Comparison of ENCODE assay signal across 8 mouse cellular contexts in the genomic region with DNA sequence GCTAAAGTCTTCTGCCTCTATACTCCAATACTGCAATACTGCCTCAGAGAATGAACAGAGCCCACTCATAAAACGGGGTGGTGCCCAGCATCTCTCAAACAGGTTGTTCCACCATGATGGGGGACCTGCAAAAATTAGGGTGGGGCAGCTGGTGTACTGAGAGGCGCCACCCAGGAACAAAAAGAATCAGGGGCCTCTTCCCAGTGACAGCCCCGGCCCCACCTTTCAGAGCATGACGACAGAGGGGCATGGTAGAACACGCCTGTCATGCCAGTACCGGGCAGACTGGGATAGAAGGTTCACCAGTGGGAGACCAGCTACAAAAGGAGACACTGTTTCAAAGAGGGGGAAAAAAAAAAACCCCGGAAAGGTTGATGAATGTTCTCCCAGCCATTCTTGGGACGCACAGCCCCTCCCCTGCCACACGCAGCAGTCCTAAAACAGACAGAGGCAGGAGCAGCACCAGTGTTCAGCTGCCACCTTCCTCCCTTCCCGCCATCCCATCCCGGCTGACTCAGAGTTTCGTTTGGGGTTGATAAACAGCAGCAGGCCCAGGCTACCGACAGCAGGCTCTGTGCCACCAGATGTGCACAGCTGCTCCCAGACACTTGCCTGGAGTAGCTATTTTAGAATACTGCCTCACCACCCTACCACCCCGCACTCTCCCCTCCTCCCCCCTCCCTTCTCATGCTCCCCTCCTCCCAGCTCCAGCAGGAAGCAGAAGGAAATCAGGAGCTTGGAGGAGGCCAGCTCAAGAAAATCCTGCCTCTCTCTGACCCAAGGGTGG. TPM values are rescaled to one million over a fixed set of nuclear protein-coding genes. Genes with fewer than 3 reads are reported as not detected.
DNase-seq lines count a peak whose midpoint lies in the region; TF ChIP-seq lines count a peak whose summit lies in the region.

No protein-coding gene starts in this region.

- no peak overlapping the region for H3K9ac ChIP-seq in CH12.LX (ENCODE audit: insufficient read depth, low read depth)

- peak; percentile 41 for DNase-seq in adrenal gland, postnatal 10 days
- no peak for DNase-seq in adrenal gland, adult 18-20 months (ENCODE audit: low spot score in 2 of 2)
- DNase-seq in CH12.LX (ENCODE audit: extremely low read depth) = no peak
- DNase-seq in gastrocnemius, postnatal 25 days = peak; percentile 77
- peak; percentile 52 to 66 for DNase-seq in kidney, adult 8-10 months
- peak; percentile 84 for DNase-seq in lung, postnatal 36 days
- DNase-seq in cerebellum, adult 9-10 months = no peak
- no peak for DNase-seq in retina, postnatal 1 day

- dilution Hi-C loops in CH12.LX (cut with MboI; ENCODE audit: extremely low pct_ligation_motif_present, extremely low pct_unique_long_range_greater_than_20kb, low sequenced_read_pairs) = no loop called here

- no peak for TF ChIP-seq CTCF in CH12.LX (conservative IDR thresholded peaks at IDR 0.05 in 1 of 2, IDR thresholded peaks at IDR 0.05 in 1 of 2; ENCODE audit: low read depth in 2 of 2, low read length in 2 of 2)

- no peaks in the 10 kb centered on the region for H3K9me3 ChIP-seq in CH12.LX (replicated peaks; ENCODE audit: low read length)

- H3K4me1 ChIP-seq in CH12.LX (ENCODE audit: control insufficient read depth in 1 of 2, insufficient read depth in 2 of 2) = peaks cover 16 to 36% of the 10 kb centered on the region in 2 experiments

- peaks cover 62% of the 10 kb centered on the region for H3K27me3 ChIP-seq in CH12.LX (replicated peaks)

- no peak overlapping the region for H3K27ac ChIP-seq in CH12.LX (ENCODE audit: insufficient read depth, low read depth)

- no peak overlapping the region for H3K4me2 ChIP-seq in CH12.LX (ENCODE audit: insufficient read depth, low read depth, poor library complexity, severe bottlenecking)

- TF ChIP-seq RAD21 in CH12.LX (IDR thresholded peaks at IDR 0.05; ENCODE audit: low read depth, low read length) = no peak

- no peaks in the 10 kb centered on the region for H3K36me3 ChIP-seq in CH12.LX (replicated peaks in 1 of 2; ENCODE audit: control insufficient read depth in 1 of 2, insufficient read depth in 1 of 2, low read length in 1 of 2)

- TF ChIP-seq POLR2A in CH12.LX (IDR thresholded peaks at IDR 0.05; ENCODE audit: low read depth, low read length) = no peak

- H3K79me2 ChIP-seq in CH12.LX (replicated peaks; ENCODE audit: control insufficient read depth, extremely low read depth, insufficient read depth, poor library complexity, severe bottlenecking) = no peaks in the 10 kb centered on the region

- no peak for TF ChIP-seq EP300 in CH12.LX (IDR thresholded peaks at IDR 0.05; ENCODE audit: low read length)

- H3K4me3 ChIP-seq in CH12.LX (replicated peaks in 1 of 3; ENCODE audit: low read depth in 2 of 3, low read length in 2 of 3, poor library complexity in 1 of 3) = no peak overlapping the region

- in situ Hi-C loops in CH12.LX (cut with MboI; ENCODE audit: low pct_ligation_motif_present, low pct_unique_long_range_greater_than_20kb, low sequenced_read_pairs) = no loop called here

TF ChIP-seq in CH12.LX, 34 proteins besides CTCF, POLR2A, EP300 and RAD21:
- TF ChIP-seq CHD2 (IDR thresholded peaks at IDR 0.05; ENCODE audit: low read length) = no peak
- no peak for TF ChIP-seq PAX5 (IDR thresholded peaks at IDR 0.05; ENCODE audit: low read length)
- no peak for TF ChIP-seq ELF1 (IDR thresholded peaks at IDR 0.05; ENCODE audit: low read depth, low read length)
- TF ChIP-seq MEF2A (IDR thresholded peaks at IDR 0.05; ENCODE audit: borderline replicate concordance, low read depth, low read length) = 0 out of 2 replicates have a peak, but pooled peaks have one; percentile 32
- TF ChIP-seq UBTF (IDR thresholded peaks at IDR 0.05; ENCODE audit: low read depth, low read length) = no peak
- no peak for TF ChIP-seq IRF4 (IDR thresholded peaks at IDR 0.05; ENCODE audit: low read depth, low read length)
- no peak for TF ChIP-seq ZNF384 (IDR thresholded peaks at IDR 0.05; ENCODE audit: low read depth, low read length)
- no peak for TF ChIP-seq MAX (IDR thresholded peaks at IDR 0.05; ENCODE audit: low read length)

RNA-seq across cellular contexts. Expression of a gene that starts 9.8 kb away (rescaled TPM):
- total RNA-seq in adrenal gland, postnatal 10 days (2021) = 10 to 100 TPM; 89.6 to 99.0 TPM
- total RNA-seq in adrenal gland, adult 18-20 months (2021) = 10 to 100 TPM; 55.3 to 64.5 TPM
- total RNA-seq in CH12.LX (2012; rRNA removed) = 0.92 and 1.1 TPM in 2 replicates
- 0.34 and 0.68 TPM in 2 replicates for total RNA-seq in CH12.LX (2014; rRNA removed)
- 1.3 and 1.4 TPM in 2 replicates for polyA plus RNA-seq in CH12.LX (2012; ENCODE audit: insufficient read length, low read depth)
- 10 to 100 TPM; 72.0 to 79.8 TPM for total RNA-seq in gastrocnemius, postnatal 25 days (2021)

RNA-seq across cellular contexts. Expression of a gene that starts 26.9 kb away (rescaled TPM):
- total RNA-seq in adrenal gland, postnatal 10 days (2021) = 10 to 100 TPM; 29.4 to 30.1 TPM
- 10 to 100 TPM; 26.3 to 33.5 TPM for total RNA-seq in adrenal gland, adult 18-20 months (2021)
- total RNA-seq in CH12.LX (2012; rRNA removed) (0.04 TPM in 1 of 2 replicates, not detected in the other), CH12.LX (2014; rRNA removed) (not detected in 2 replicates)
- not detected in 2 replicates for polyA plus RNA-seq in CH12.LX (2012; ENCODE audit: insufficient read length, low read depth)
- total RNA-seq in gastrocnemius, postnatal 25 days (2021) = 1 to 10 TPM; 4.3 to 5.1 TPM

RNA-seq across cellular contexts. Expression of a gene that starts 27.7 kb away (rescaled TPM):
- 10 to 100 TPM; 46.5 to 49.1 TPM for total RNA-seq in adrenal gland, postnatal 10 days (2021)
- total RNA-seq in adrenal gland, adult 18-20 months (2021) = 10 to 100 TPM; 13.4 to 19.0 TPM
- 0.34 and 0.63 TPM in 2 replicates for total RNA-seq in CH12.LX (2012; rRNA removed)
- 0.24 and 0.46 TPM in 2 replicates for total RNA-seq in CH12.LX (2014; rRNA removed)
- 0.30 and 0.31 TPM in 2 replicates for polyA plus RNA-seq in CH12.LX (2012; ENCODE audit: insufficient read length, low read depth)
- 1 to 10 TPM; 7.5 to 10.0 TPM for total RNA-seq in gastrocnemius, postnatal 25 days (2021)

RNA-seq across cellular contexts. Expression of a gene that starts 31.9 kb away (rescaled TPM):
- total RNA-seq in adrenal gland, postnatal 10 days (2021) = 10 to 100 TPM; 42.8 to 54.2 TPM
- total RNA-seq in adrenal gland, adult 18-20 months (2021) = 10 to 100 TPM; 46.9 to 49.7 TPM
- total RNA-seq in CH12.LX (2012; rRNA removed) (0.21 and 0.34 TPM in 2 replicates), CH12.LX (2014; rRNA removed) (not detected in 2 replicates)
- polyA plus RNA-seq in CH12.LX (2012; ENCODE audit: insufficient read length, low read depth) = 0.22 TPM in 1 of 2 replicates, not detected in the other
- total RNA-seq in gastrocnemius, postnatal 25 days (2021) = under 1 TPM; 0.27 to 0.28 TPM

RNA-seq across cellular contexts. Expression of a gene that starts 53.6 kb away (rescaled TPM):
- not detected for total RNA-seq in adrenal gland, postnatal 10 days (2021)
- not detected for total RNA-seq in adrenal gland, adult 18-20 months (2021)
- not detected in 2 replicates for total RNA-seq in CH12.LX (2012; rRNA removed)
- total RNA-seq in CH12.LX (2014; rRNA removed) = not detected in 2 replicates
- not detected in 2 replicates for polyA plus RNA-seq in CH12.LX (2012; ENCODE audit: insufficient read length, low read depth)
- not detected for total RNA-seq in gastrocnemius, postnatal 25 days (2021)

Comparison
In these comparisons a context has a peak if more than half of its experiments do, and no peak if none do; other contexts are left out.
1. DNase-seq: peak in adrenal gland, postnatal 10 days (single experiment), gastrocnemius, postnatal 25 days (single experiment), kidney, adult 8-10 months (2 of 2) and lung, postnatal 36 days (single experiment); none in adrenal gland, adult 18-20 months (0 of 2), CH12.LX (single experiment), cerebellum, adult 9-10 months (single experiment) and retina, postnatal 1 day (single experiment).
2. RNA of a gene that starts 9.8 kb away (total RNA-seq): 89.6 to 99.0 TPM in adrenal gland, postnatal 10 days, 72.0 to 79.8 TPM in gastrocnemius, postnatal 25 days and 55.3 to 64.5 TPM in adrenal gland, adult 18-20 months; 0.34 to 1.1 TPM in CH12.LX; every median in the first group is over 10 times any median in the second.
3. RNA of a gene that starts 26.9 kb away (total RNA-seq): 26.3 to 33.5 TPM in adrenal gland, adult 18-20 months, 29.4 to 30.1 TPM in adrenal gland, postnatal 10 days and 4.3 to 5.1 TPM in gastrocnemius, postnatal 25 days; 0.04 TPM in CH12.LX; every median in the first group is over 4 times any median in the second.
4. RNA of a gene that starts 27.7 kb away (total RNA-seq): 46.5 to 49.1 TPM in adrenal gland, postnatal 10 days, 13.4 to 19.0 TPM in adrenal gland, adult 18-20 months and 7.5 to 10.0 TPM in gastrocnemius, postnatal 25 days; 0.24 to 0.63 TPM in CH12.LX; every median in the first group is over 4 times any median in the second.